Mouse (Mus musculus): ENCODE results near the gene Atn1. TPM values are rescaled to one million over a fixed set of nuclear protein-coding genes. Genes with fewer than 3 reads are reported as not detected.

The Atn1 gene
- polyA plus RNA-seq, 1 experiment = 63.3 TPM

DNA sequence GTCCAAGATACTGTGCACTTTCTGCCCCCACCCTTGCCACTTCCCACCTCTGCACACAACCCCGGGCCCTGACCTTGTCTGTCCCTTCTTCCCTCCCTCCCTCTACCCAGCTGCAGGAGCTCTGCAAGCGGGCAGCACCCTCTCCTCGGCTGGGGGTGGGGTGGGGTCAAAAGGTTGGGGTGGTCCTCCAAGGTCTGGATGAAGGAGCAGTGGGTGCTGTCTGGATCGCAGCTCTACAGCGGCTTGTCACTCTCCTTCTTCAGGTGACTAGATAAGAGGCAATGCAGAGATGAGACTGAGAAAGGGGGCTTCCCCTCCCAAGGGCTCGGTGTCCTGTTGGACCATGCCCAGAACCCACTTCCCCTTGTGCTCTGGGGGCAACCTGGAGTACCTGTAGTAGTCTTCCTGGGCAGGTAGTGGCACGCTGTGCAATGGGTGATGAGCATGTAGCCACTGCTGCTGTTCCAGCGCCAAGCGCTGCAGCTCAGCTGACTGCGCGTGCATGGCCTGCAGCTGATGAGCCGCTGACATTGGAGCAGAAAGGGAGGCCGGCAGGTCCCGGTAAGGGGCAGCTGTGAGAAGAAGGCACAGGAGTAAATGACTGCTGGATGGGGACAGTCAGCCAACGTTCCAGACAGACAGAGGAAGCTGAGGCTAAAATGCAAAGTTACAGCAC is 13.3 kb downstream of the Atn1 start:
- Histone ChIP-seq H3K4me3 (ENCODE audit: insufficient read depth, low read length) (no peak overlapping the region), H3K4me1 (ENCODE audit: control insufficient read depth, insufficient read depth, low read length) (peaks cover 2% of the 10 kb centered on the region), H3K27ac (ENCODE audit: insufficient read depth, low read length) (no peak overlapping the region)
- TF ChIP-seq CTCF (IDR thresholded peaks at IDR 0.05; ENCODE audit: extremely low read depth, insufficient read depth, low read length) (no peak), POLR2A (IDR thresholded peaks at IDR 0.05; ENCODE audit: extremely low read depth, insufficient read depth, low read length) (no peak)

DNA sequence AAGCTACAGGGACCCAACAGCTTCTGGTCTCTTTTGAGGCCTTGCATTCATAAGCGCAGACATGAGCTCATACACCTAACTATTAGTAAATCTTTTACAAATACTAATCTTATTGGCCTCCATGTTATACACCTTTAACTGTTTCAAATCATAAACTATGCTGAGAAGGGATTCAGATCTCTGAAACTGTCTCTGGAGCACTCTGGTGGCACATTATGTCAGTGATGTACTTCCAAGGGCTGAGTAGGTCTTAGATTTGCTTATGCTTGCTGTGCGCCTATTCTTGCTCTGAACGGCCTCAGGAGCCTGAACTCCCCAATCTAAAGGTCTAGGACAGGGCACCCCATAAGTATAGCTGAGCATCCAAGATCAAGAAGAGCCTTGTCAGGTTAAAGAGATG is 14.5 kb downstream of the Atn1 start:
- peak overlapping the region; percentile 92; the same call in 1 of the 2 replicates for H3K27ac ChIP-seq (ENCODE audit: insufficient read depth, low read length)
- TF ChIP-seq CTCF (IDR thresholded peaks at IDR 0.05; ENCODE audit: extremely low read depth, insufficient read depth, low read length) (no peak), POLR2A (IDR thresholded peaks at IDR 0.05; ENCODE audit: extremely low read depth, insufficient read depth, low read length) (no peak)
- H3K4me1 ChIP-seq (ENCODE audit: control insufficient read depth, insufficient read depth, low read length) = peaks cover 2% of the 10 kb centered on the region
- H3K4me3 ChIP-seq (ENCODE audit: insufficient read depth, low read length) = peak overlapping the region; percentile 67; the same call in 1 of the 2 replicates

DNA sequence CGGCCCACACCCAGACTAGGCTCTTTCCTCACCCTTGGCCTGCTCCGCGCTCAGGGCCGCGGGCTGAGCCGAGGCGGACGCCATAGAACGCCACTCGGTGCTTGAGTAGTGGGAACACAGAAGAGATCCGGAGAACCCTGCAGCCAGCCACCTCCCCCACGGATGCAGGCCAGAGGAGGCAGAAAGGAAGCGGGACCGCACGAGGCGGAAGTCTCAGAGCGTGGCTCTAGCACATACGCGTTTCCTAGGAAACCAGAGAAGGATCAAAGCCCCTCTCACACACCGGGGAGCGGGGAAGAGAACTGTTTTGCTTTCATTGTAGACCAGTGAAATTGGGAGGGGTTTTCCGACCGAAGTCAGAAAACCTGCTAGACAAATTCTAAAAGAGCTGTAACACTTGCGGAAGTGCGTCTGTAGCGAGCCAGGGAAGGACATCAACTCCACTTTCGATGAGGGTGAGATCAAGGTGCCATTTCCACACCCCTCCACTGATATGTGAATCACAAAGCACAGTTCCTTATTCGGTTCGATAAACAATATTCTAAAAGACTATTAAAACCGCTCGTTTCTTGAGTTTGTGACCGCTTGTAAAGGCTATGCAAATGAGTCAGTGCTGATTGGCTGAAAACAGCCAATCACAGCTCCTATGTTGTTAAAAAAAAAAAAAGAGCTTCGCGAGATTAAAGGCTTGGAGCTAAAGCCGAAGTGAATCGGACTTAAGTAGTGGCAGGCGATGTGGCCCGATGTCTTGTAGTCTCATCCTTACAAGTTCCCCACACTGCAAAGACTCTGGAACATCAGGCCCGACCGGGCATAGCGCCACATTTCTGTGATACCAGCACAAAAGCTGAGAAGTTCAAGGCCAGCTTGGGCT is 15.2 kb downstream of the Atn1 start, which contains the start of gene Grcc10:
Grcc10 (minus strand) TSS at position 487 of the 874 bp plus-strand sequence.
- Histone ChIP-seq H3K4me3 (ENCODE audit: insufficient read depth, low read length) (peak within 1 kb of the TSS; percentile 67), H3K4me1 (ENCODE audit: control insufficient read depth, insufficient read depth, low read length) (peaks cover 2% of the 10 kb centered on the region), H3K27ac (ENCODE audit: insufficient read depth, low read length) (peak within 1 kb of the TSS; percentile 92)
- TF ChIP-seq POLR2A (IDR thresholded peaks at IDR 0.05; ENCODE audit: extremely low read depth, insufficient read depth, low read length) (peak; percentile 97), CTCF (IDR thresholded peaks at IDR 0.05; ENCODE audit: extremely low read depth, insufficient read depth, low read length) (no peak)

DNA sequence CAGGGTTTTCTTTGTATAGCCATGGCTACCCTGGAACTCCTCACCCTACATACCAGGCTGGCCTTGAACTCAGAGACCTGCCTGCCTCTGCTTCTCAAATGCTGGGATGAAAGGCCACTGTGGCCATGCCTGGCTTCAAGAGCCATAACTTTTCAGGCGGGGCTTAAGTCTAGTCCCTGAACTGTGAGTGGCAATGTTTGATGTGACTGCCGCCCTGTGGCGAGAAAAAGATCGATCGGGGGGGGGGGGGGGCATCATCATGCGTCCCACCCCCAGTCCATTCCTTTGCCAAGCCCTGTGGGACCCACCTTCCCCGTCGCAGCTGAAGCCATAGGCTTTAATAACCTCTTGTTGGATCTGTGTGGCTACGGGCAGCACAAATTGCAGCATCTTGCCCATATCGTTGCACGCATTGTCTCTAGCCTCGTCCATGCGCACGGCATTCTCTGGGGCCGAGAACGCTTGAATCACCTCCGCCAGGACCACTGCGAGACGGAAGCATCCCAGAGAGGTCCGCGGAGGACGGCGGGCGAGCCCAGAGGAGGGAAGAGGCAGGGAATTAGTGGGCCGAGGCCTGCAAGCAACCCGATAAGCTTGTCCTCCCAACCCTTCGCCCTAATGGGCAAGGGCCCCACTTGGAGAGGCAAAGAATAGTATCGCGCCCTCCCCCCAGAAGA is 16.0 kb downstream of the Atn1 start:
- no peak; the same call in 1 of the 2 replicates for TF ChIP-seq POLR2A (IDR thresholded peaks at IDR 0.05; ENCODE audit: extremely low read depth, insufficient read depth, low read length)
- peak; percentile 40; the same call in 1 of the 2 replicates for TF ChIP-seq CTCF (IDR thresholded peaks at IDR 0.05; ENCODE audit: extremely low read depth, insufficient read depth, low read length)
- H3K4me1 ChIP-seq (ENCODE audit: control insufficient read depth, insufficient read depth, low read length) = peaks cover 2% of the 10 kb centered on the region
- peak overlapping the region; percentile 67 for H3K4me3 ChIP-seq (ENCODE audit: insufficient read depth, low read length)
- H3K27ac ChIP-seq (ENCODE audit: insufficient read depth, low read length) = peak overlapping the region; percentile 92

DNA sequence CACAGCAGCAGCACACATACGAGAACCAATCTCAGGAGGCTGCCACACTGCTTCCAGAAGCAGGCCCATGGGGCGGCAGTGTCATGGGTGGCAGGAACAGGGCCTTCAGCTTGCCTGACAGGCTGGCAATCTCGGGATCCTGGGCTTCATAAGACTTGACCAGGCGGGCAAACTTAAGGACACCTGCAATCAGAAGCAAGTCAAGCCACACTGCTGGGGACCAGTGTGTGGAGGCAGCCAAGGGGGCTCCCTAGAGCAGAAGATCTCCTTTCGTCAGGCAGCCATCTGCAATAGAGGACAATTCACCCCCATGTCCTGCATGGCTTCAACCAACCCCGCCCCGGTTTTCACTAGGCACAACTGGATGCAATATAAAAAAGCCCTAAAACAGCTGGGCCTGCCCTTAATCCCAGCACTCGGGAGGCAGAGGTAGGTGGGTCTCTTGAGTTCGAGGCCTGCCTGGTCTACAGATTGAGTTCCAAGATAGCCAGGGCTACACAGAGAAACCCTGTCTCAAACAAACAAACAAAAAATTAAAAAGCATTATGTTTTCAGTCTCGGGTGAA is 17.0 kb downstream of the Atn1 start:
- H3K4me1 ChIP-seq (ENCODE audit: control insufficient read depth, insufficient read depth, low read length) = peaks cover 2% of the 10 kb centered on the region
- H3K27ac ChIP-seq (ENCODE audit: insufficient read depth, low read length) = no peak overlapping the region
- H3K4me3 ChIP-seq (ENCODE audit: insufficient read depth, low read length) = no peak overlapping the region; the same call in 1 of the 2 replicates
- TF ChIP-seq POLR2A (IDR thresholded peaks at IDR 0.05; ENCODE audit: extremely low read depth, insufficient read depth, low read length) (no peak), CTCF (IDR thresholded peaks at IDR 0.05; ENCODE audit: extremely low read depth, insufficient read depth, low read length) (no peak)

DNA sequence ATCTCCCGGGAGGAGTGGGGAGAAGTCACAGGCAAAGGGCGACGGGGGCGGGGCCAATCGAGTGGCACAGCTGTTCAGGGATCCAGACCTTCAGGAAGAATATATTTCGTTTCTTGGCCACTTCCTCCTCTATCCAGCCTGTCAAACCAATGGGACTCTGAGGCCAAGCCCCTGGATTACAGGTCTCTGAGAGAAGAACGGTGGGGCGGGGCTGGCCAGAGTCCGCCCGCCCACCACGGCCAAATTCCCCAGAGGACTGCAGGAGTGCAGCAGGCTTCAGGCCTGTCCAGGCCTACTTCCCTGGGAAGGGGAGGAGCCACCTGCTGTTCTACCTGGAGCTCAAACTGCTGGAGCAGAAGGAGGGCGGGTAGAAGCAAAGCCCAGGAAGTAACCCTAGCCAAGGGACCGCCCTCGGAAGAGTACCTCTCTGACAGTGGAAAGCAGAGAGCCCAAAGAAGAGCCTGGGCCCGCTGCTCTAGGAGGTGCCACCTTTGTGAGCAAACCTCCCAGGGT is 17.8 kb downstream of the Atn1 start, which contains the start of gene Ptpn6:
Ptpn6 (minus strand) TSS at position 204 of the 513 bp plus-strand sequence.
- no peak for TF ChIP-seq POLR2A (IDR thresholded peaks at IDR 0.05; ENCODE audit: extremely low read depth, insufficient read depth, low read length)
- TF ChIP-seq CTCF (IDR thresholded peaks at IDR 0.05; ENCODE audit: extremely low read depth, insufficient read depth, low read length) = no peak
- no peak within 1 kb of the TSS for H3K4me3 ChIP-seq (ENCODE audit: insufficient read depth, low read length)
- H3K4me1 ChIP-seq (ENCODE audit: control insufficient read depth, insufficient read depth, low read length) = peaks cover 2% of the 10 kb centered on the region
- H3K27ac ChIP-seq (ENCODE audit: insufficient read depth, low read length) = no peak within 1 kb of the TSS

DNA sequence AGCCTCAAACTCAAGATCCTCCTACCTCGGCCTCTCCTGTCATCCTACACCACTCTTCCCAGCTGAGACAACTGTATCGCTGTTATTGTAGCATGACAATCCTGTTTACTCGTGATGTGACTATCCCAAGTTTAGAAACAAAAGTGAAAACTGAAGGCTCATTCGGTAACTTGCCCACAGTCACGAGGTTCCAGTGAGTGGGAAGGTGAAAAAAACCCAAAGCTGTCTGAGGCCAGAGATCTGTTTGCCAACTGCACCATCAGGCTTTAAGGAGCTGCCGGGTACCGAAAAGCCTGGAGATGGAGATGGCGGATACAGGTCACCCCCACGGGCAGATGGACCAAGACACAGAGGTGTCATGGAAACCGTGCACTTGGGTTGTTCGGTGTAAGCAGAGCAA is 19.3 kb downstream of the Atn1 start:
- TF ChIP-seq POLR2A (IDR thresholded peaks at IDR 0.05; ENCODE audit: extremely low read depth, insufficient read depth, low read length) (no peak), CTCF (IDR thresholded peaks at IDR 0.05; ENCODE audit: extremely low read depth, insufficient read depth, low read length) (no peak)
- peaks cover 2% of the 10 kb centered on the region for H3K4me1 ChIP-seq (ENCODE audit: control insufficient read depth, insufficient read depth, low read length)
- H3K27ac ChIP-seq (ENCODE audit: insufficient read depth, low read length) = no peak overlapping the region
- H3K4me3 ChIP-seq (ENCODE audit: insufficient read depth, low read length) = no peak overlapping the region

DNA sequence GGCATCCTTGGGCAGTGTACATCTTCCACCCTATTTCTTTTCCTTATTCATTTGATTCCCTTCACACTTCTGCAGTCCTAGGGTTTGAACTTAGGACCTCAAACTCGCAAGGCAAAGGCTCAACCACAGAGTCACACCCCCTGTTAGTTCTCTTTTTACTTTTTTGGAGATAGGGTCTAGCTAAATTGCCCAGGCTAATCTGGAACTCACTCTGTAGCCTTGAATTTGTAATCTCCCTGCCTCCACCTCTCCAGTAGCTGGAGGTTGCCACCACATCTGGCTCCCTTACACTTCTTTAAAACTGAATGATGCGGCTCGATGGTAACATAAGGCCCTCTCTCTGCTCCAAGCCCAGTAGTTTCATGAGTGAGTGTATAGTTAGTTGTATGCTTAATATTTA is 21.9 kb downstream of the Atn1 start:
- TF ChIP-seq CTCF (IDR thresholded peaks at IDR 0.05; ENCODE audit: extremely low read depth, insufficient read depth, low read length) = no peak
- no peak for TF ChIP-seq POLR2A (IDR thresholded peaks at IDR 0.05; ENCODE audit: extremely low read depth, insufficient read depth, low read length)
- H3K4me3 ChIP-seq (ENCODE audit: insufficient read depth, low read length) = no peak overlapping the region
- H3K4me1 ChIP-seq (ENCODE audit: control insufficient read depth, insufficient read depth, low read length) = no peaks in the 10 kb centered on the region
- no peak overlapping the region for H3K27ac ChIP-seq (ENCODE audit: insufficient read depth, low read length)
